Mouse (Mus musculus) kidney, postnatal 4 days (tissue): Measurements from ENCODE around the gene Itk.

ENCODE experiments used
- DNase-seq, 2 experiments: peaks; one replicate each; pipeline ENCODE4 v3.0.0; 2021; ENCODE audit warnings: mixed read lengths in 2 of 2

Itk gene

DNA sequence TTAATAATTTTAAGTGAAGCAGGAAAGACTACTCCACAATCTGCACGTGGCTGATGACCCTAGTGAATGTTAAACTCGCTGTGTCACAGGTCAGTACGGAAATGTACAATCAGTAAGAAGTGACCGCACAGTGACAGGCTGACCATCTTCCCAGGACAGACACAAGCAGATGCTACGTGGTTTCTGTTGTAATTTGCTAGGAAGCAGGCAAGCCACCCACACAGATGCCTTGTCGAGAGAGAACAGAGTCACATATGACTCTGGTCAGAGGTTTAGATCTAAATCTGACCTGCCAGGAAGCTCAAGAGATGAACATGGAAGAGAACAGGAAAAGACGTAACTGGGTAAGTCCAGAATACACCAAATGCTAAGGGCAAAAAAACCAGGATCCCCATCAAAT lies 3.6 kb upstream of the Itk start:
- no peak for DNase-seq

DNA sequence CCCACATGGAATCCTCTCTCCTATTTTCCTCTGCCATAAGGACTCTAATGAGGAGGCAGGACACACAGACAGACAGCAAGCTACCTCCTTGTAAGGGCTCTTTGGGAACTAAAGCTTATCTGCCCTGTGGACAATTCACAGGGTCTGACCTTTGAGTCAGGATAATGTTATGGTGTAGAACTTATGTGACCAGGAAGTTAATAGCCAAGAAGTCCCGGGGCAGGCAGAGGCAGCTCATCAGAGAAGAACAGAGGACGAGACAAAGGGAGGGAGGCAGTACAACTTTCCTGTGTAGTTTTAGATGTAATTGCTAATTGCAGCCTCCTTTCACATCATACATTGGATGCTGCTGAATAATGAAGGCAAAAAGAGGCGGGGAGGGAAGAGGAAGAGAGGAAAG lies 1.3 kb upstream of the Itk start:
- no peak for DNase-seq

- no peak for DNase-seq
Measured at GRCm38 (mm10) chr11:46388438-46388837, 877 bp downstream of the Itk start.

- DNase-seq: no peak
Measured at GRCm38 (mm10) chr11:46387061-46387460, 2.3 kb downstream of the Itk start.

GRCm38 (mm10) chr11:46386556-46386955 lies 2.8 kb downstream of the Itk start:
- no peak for DNase-seq

DNA sequence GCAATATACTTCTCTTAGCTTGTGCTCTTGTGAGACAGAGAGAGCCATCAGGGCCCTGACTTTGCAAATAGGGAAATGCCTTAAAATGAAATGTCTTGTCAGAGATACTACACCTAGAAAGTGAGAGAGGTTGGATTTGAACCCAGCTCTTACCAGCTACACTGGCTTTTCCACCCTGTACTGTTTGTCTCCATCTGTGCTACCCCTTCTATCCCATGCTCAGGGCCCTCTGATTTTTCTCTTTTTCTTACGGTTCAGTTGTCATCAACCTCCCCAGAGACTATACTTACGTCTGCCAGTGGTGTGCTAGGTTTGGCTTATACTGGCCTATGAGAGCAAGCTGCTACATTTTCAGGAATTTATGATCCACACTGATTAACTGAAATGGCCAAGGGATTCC lies 4.4 kb downstream of the Itk start:
- no peak for DNase-seq

DNA sequence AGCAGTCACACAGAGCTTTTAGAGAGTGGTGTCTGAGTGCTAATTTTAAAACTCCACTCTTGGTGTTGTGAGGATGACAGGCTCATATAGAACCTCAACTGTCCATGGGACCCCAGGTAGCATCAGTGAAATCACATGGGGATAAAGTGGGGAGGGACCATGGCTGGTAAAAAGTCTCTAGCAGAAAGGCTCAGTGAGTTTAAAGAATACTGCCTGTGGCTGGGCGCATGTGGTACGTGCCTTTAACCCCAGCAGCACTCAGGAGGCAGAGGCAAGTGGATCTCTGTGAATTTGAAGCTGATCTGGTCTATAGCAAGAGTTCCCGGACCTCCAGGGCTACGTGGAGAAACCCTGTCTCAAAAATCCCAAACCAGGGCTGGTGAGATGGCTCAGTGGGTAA lies 6.8 kb downstream of the Itk start:
- no peak for DNase-seq

GRCm38 (mm10) chr11:46380097-46380675 lies 9.1 kb downstream of the Itk start:
- DNase-seq: no peak

DNA sequence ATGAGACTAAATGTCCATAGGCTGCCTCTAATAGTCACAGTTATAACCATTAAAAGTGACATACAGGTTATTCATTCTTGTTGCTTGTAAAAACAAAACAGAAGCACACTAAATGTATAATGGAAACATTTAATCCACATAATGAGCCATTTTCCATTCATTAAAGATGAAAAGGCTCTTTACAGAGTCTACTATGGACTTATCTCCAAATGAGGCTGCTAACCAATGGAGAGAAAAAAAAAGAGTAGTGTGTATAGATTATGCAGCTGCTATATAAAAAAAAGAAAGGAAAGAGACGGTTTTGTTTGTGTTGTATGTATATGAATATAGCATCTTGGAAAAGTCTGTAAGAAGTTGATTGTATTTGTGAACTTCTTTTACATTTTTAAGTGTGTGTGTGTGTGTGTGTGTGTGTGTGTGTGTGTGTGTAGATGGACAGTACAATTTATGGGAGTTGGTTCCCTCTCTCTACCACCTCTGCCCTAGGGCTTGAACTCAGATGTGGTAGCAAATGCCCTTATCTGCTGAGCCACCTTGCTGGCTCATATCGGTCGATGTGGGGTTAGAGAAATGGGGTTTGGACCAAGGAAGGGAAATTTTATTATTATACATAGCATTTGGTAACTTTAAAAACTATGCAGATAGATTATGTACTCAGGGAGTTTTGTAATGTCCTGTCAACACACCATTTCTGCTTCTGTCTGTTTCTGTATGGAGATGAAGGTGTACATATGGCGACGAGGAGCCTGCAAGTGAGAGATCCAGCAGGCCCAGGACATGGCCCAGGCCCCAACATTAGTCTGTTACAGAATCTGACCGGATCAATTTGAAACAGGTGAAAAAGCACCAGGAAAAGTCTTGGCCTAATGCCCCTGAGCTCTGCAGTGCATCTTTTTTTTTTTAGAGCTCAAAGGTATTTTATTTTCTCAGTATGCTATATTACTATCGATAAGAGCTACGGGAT lies 11.2 kb downstream of the Itk start:
- DNase-seq: no peak

DNA sequence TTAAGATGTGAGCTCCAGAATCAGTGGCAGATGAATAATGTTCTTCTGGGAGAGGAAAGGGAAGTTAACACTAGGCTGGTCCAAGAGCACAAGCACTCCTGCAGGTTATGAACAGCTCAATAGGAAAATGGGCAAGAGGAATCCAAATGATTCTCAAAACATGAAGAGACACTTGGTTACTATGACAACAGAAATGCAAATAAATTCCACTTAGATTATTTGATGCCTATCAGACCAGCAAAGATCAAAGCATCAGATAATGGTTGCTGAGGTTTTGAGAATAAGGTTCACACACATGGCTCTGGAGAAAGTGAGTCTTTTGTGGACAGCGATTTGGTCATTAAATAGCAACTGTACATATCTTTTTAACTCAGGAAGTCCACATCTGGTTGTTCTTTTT lies 12.0 kb downstream of the Itk start:
- DNase-seq: no peak

GRCm38 (mm10) chr11:46375015-46375414 lies 14.3 kb downstream of the Itk start:
- no peak for DNase-seq

DNA sequence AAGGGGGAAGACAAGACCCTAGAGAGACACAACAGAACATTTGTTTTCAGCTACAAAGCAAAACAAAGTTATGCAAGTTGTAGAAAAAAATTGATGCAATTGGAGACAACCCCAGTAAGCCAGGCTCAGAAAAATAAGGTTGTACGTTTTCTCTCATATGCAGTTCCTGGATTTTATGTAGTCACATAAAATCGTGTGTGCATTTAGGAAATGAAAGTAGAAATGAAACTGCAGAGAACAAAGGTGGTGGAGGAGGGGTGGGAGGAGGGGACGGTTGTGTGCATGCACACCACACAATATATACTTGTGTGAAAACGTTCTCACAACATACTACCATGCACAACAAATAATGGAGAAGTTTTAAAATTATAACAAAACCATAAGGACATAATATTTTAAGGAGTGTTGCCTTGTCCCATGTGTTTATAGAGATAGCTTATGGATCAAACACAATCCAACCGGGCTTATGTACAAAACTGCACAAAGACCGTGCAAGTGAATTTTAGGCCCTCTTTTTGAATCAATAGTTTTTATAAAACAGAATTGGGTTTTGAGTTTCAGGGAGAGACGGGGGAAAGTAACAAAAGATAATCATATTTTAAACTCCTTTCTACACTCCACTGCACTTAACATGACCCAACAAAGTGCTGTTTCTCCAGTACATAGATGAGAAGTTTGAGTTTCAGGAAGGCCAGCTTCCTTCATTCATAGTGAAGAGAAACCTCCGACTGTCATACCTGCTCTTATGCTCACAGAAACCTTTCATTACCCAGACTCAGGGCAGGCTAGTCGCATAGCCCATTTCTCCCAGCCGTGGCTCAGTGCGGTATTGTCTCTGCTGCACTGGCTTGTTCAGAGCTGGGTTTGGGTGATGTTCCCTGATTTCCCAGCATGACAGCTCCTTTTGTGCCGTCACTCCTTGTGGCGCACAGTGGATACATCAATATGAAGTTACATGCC lies 16.0 kb downstream of the Itk start:
- no peak for DNase-seq

GRCm38 (mm10) chr11:46372331-46372953 lies 16.9 kb downstream of the Itk start:
- DNase-seq: no peak

- DNase-seq: no peak
Measured at GRCm38 (mm10) chr11:46371250-46371649, 18.1 kb downstream of the Itk start.

DNA sequence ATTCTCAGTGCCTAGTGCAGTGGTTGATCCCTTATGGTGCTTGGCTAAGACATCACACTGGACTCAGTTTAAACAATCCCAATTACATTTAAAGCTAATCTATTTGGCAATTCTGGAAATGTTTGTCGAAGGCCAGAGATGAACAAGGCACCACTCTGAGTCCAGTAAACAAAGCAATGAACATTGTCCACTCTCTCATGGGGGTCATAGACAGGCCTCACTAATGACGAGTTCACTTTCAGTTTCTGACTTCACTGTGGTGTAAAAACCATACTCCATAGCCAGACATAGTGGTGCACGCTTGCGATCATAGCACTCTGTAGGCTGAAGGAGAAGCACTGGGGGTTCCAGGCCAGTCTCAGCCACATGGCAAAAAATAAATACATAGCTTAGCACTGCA lies 18.9 kb downstream of the Itk start:
- no peak for DNase-seq

DNA sequence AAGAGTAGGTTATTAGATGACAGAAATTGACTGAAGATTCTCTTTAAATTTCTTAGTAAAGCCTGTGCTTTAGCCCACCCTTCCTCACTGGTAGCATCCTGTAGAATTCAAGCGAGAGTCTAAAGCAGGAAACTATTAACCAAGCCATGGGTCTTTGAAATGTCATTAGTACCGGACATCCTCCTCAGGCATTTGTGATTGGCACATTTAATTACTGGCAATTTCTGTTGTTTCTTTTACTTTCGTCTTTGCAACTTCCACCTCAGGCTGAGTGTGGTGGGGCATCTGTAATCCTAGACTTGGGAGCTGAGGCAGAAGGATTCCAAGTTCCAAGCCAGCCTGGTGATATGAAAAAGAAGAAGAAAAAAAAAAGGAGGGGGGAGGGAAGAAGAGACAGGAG lies 23.0 kb downstream of the Itk start:
- DNase-seq: no peak

GRCm38 (mm10) chr11:46365744-46366143 lies 23.6 kb downstream of the Itk start:
- no peak for DNase-seq

DNA sequence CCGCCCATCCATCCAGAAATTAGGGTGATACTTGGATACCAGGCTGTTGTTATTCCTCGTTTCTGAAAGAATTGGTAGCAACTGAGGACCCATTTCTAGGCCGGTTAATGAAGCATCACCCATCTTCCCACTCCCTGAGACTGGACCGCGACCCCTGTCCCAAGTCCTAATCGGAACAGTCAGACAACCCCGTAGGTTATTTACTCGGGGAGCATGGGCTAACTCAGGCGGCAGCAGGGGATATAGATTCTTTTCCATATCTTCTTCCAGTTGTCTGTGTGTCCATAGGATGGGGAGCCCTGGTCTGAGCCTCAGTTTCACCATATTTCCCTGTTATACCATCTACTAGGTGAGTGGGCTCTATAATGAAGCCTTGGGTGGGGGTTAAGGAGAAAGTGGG lies 25.5 kb downstream of the Itk start:
- DNase-seq: no peak

- no peak for DNase-seq
Measured at GRCm38 (mm10) chr11:46362061-46363022, 27.0 kb downstream of the Itk start.

DNA sequence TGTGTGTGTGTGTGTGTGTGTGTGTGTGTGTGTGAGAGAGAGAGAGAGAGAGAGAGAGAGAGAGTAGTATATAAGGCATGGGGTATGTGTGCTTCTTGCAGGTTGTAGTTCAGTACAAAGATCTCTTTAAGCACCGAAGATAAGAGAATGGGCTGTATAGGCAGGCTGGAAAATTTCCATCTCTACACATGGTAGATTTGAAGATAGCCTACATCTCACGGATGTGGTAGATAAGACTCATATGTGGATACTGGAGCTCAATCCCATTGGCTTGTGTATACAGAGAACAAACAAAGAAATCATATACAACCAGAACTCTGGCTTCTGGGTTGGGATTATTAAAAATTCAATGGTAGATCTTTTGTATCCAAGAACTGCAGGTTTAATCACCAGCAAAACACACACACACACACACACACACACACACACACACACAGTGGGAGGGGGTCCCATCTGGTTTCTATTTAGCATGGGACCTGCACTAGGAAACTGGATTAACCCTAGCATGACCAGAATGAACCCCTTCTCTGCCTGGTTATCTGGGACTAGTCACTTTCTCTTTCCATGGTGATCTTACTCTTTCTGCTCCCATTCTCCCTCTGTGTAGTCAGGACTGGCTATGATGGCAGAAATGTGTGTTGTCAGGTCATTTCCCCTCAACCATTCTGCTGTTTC lies 28.2 kb downstream of the Itk start:
- no peak for DNase-seq

GRCm38 (mm10) chr11:46358369-46358768 lies 30.9 kb downstream of the Itk start:
- no peak for DNase-seq
